Mouse (Mus musculus): ENCODE measurements around the gene Gm49711.

DNA sequence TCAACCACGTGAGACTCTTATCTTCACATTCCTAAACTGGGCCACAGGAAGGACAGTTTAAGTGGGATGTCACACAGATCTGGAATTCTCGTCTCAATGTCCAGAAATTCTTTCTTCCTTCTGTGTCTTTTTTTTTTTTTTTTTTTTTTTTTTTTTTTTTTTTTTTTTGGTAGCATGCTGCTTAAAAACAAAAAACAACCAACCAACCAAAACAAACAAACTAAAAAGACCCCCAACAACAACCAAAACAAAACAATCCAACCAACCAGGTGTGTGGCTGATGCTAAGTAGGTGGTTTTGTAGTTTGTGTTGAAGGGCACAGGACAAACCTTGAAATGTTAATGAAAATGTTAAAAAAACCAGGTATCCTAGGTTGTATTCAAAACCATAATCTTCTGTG is 1.4 kb upstream of the Gm49711 start:
- no peak for TF ChIP-seq POLR2A (IDR thresholded peaks at IDR 0.05; ENCODE audit: low read depth, low read length)
- no peak for TF ChIP-seq CTCF (IDR thresholded peaks at IDR 0.05; ENCODE audit: borderline replicate concordance, insufficient read depth, low read length)

Data from embryonic fibroblast, embryonic 13.5 days (primary cell).